Mouse (Mus musculus): ENCODE data around the gene Osbpl5.

The Osbpl5 gene

GRCm38 (mm10) chr7:143753990-143754715 is 2.6 kb downstream of the Osbpl5 start:
- peak; percentile 71 for DNase-seq

DNA sequence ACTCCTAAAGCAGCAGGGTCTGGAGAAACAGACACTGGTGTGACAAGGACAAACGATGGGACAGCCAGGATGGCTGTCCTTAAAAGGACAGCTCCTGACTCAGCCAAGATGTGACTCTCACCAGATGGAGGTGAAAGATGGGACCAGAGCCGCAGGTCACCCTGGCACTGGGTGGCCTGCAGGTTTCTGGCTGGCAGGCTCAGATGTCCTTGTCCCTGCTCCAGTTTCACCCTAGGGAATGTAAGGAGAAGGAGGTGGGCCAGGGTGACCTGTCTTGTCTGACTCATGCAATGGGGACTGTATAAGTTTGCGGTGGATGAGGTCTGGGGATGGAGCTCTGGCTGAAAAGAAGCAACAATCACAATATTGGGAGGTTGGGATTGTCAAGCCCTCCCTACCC is 4.2 kb downstream of the Osbpl5 start:
- no peak for DNase-seq

DNA sequence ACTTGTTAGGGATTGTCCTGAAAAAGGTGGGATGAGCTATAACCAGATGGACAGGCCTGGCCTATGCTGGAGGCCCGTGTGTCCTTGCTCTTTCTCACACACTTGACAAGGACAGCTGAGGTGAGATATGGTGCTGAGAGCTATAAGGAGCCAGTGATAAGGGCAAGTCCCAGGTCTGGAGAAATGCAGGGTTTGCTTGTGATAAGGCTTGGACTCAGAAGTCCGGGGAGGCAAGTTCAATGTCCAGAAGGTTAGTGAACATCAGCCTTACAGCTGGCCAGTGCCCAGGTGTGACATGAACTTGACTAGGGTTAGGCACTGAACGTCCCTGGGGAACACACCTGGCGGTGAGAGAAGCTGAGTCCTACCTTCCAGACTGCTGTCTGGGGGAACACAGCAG is 4.7 kb downstream of the Osbpl5 start:
- DNase-seq = no peak

- no peak for DNase-seq
Measured at GRCm38 (mm10) chr7:143751380-143751779, 5.4 kb downstream of the Osbpl5 start.

DNA sequence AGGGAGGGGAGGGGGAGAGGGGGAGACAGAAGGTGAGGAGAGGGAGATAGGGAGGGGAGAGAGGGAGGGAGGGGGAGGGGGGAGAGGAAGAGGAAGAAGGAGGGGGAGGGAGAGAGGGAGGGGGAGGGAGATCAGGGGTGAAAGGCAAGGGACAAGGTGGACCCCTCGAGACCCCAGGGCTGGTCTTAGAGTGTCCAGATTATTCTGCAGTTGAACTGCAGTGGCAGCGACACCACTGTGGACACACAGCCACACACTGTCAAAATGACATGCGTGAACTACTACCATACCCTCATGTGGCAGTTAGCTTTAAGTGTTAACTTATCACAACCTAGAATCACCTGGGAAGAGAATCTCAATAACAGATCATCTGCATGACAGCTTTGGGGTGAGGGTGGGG is 7.7 kb downstream of the Osbpl5 start:
- no peak for DNase-seq

GRCm38 (mm10) chr7:143748041-143748868 is 8.5 kb downstream of the Osbpl5 start:
- peak; percentile 94 for DNase-seq

DNA sequence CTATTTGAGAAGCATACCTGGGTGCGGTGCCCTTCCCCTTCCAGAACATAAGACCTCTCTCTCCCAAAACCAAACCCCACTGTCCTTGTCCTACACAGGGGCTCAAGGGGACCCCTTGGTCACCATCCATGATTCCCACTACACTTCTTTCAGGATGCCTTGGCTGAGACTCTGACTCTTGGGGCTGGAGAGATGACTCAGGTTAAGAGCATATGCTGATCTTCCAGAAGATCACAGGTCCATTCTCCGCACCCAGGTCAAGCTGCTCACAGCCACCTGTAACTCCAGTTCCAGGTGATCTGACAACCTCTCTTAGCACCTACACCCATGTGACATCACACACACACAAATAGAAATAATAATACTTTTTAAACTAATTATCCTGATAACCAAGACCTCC is 16.1 kb downstream of the Osbpl5 start:
- no peak for DNase-seq

DNA sequence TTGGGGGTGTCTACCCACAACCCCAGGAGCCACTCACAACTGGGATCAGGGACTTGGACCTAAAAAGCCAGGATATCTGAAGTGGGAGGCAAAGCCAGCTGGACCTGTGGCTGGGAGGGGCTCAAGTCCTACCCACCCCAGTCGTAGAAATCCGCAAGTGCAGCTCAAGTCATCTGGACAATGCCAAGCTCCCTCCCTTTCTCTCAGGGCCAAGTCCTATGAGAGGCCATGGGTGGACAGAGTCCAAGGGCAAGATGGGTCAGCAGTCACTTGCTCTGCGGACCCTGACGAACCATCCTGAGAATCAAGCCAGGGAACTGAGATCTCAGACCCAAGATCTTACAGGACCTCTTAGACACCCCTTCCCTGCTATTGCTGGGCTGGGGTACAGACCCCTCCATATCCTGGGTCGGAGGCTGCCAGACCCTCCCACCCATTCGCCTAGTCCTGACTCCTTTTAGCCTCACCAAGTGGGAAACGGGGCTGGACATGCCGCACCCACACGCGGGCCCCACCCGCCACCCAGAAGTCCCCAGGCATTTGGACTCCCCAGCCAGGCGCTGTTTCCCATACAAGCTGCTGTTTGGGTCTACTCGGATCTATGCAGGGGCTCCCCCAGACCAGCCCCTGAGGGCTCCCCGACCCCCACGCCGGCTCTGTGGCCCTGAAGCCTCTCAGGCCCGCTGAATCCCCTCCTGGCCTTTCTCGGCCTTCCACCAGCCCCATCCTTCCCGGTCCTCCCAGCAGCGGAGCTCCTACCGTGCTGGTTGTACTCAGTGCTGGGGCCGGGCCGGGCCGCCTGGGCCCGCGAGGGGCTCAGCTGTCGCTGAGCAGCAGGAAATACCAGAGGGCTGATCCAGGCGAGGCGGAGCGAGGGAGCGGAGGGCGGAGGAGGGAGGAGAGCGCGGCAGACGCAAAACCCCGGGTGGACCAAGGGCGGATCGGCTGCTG is 17.0 kb downstream of the Osbpl5 start:
- peak; percentile 86 for DNase-seq

DNA sequence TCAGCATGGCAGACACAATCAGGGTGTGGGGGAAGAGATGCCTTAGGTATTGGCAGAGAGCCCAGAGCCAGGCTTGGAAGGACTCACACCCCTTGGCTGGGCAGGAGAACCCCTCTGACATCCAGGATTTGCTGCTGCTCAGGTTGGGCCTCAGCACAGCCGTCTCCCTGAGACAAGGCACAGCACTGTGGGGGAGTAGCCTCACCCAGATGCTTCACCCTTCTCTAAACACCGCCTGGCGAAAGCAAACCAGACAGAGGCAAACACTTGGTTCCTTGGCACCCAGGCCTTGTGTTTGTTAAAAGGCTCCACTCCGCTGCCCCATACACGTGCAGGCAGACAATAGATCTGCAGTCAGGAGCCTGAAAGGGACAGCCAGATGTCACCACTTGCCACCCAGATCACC is 18.2 kb downstream of the Osbpl5 start:
- DNase-seq = peak; percentile 48

- DNase-seq = no peak
Measured at GRCm38 (mm10) chr7:143738194-143738593, 18.6 kb downstream of the Osbpl5 start.

- no peak for DNase-seq
Measured at GRCm38 (mm10) chr7:143733746-143734145, 23.0 kb downstream of the Osbpl5 start.

DNA sequence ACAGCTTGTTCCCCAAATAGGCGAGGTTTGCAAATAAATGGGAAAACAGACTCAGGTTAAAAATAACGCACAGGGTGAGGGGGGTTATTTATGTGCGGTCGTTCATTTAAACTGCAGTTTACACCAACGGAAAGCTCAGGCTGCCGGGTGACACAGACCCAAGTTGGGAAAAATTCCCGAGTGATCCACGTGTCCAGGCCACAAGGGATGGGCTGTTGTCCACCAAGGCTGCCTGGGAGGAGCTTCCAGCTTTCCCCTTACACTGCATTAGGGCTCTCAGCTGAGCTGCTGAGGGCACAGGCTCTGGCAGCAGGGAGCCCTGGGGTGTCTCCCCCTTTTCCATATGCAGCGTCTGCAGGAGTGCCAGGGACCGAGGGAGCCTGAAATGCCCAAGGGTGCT is 26.9 kb downstream of the Osbpl5 start:
- no peak for DNase-seq

- DNase-seq = no peak
Measured at GRCm38 (mm10) chr7:143726396-143726795, 30.4 kb downstream of the Osbpl5 start.

DNA sequence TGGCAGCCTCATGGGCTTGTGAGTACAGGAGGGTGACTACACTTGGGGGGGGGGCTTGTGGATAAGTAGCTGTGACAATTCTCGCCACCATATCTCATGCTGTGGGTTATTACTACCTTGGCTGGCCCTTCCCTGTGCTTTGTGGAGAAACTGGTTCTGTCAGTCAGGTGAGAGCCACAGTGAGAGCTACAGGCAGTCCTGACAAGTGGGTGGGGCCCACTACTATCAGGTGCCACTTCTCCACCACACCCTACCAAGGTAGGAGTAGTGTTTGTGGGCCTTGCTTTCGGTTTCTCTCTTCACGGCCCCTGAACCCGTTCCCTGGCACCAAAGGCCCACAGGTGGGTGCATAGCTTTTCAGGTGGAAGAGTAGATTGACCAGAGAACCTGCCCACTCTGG is 32.9 kb downstream of the Osbpl5 start:
- no peak for DNase-seq

- no peak for DNase-seq
Measured at GRCm38 (mm10) chr7:143722646-143723045, 34.1 kb downstream of the Osbpl5 start.

DNA sequence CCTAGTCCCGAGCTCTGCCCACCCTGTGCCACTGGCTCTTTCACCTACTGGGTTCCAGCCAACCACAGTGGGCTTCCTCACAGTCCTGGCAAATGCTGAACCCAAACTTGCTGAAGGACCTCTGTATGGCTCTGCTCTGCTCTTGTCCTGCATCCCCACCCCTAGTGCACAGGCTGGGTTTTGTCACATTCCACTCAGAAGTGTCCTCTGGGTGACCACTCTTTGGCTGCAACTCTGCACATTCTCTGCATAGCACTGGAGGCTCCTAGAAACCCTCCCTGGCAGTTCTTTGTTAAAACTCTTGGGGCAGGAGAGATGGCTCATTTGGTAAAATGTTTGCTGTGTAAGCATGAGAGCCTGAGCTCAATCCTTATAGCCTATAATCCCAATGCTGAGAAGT is 39.0 kb downstream of the Osbpl5 start:
- DNase-seq = no peak

- no peak for DNase-seq
Measured at GRCm38 (mm10) chr7:143713421-143713820, 43.4 kb downstream of the Osbpl5 start.

DNA sequence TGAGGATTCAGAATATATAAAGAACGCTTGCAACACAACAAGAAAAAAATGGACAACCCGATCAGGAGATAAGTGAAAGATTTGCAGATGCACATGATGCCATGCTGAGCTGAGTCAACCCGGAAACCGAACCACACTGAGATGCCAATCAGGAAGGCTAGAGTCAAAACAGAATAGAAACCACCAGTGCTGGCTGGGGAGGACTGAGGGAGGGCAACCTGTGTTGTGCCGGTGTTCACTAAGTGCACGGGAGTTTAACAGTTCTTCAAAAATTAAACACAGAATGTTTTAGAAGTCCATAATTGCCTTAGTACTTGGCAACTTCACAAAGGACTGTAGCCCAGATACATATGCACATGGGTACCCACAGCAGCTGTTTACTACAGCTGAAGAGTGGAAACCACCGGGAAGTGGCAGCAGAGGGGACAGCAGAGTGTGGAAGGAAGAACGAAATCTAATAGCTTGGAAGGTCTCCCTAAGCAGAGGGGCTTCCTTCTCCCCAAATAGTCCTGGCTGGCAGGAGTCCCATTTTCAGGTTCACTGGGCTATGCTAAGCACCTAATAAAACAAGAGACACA is 43.9 kb downstream of the Osbpl5 start:
- no peak for DNase-seq

DNA sequence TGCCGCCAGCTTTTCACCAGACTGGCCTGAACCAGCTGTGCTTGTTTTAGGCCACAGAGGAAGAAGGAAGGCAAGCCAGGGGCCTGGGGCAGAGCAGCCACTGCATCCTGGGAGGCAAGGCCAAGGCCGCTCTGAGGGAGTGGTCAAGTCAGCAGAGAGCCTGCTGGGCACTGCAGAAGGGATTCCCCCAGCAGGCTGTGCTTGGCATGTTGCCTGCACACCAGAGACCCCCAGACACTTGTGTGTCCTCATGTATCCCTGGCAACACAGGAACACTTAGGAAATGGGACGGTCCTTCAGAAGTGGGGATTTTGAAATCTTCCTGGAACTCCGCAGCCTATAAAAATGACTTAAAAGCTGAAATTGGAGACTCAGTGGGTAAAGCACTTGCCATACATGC is 44.8 kb downstream of the Osbpl5 start:
- no peak for DNase-seq

DNA sequence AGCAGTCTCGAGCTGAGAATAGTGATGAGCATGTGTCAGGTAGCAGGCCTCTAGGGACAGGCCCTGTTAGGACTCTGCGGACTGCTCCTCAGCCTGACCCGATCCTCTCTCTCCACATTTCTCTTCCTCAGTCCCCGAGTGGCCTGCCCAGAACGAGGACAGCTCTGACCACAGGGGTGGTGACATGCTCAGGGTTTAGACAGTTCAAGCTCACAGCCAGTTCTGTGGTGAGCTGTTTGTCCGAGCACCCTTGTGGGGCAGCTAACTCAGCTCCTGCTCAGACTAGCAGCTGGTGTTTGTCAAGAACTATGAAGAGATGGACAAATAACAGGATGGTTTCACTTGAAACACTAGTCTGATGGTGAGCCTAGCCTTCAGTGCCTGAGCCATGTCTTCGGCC is 45.4 kb downstream of the Osbpl5 start:
- no peak for DNase-seq

- DNase-seq = no peak
Measured at GRCm38 (mm10) chr7:143709395-143709794, 47.4 kb downstream of the Osbpl5 start.

DNA sequence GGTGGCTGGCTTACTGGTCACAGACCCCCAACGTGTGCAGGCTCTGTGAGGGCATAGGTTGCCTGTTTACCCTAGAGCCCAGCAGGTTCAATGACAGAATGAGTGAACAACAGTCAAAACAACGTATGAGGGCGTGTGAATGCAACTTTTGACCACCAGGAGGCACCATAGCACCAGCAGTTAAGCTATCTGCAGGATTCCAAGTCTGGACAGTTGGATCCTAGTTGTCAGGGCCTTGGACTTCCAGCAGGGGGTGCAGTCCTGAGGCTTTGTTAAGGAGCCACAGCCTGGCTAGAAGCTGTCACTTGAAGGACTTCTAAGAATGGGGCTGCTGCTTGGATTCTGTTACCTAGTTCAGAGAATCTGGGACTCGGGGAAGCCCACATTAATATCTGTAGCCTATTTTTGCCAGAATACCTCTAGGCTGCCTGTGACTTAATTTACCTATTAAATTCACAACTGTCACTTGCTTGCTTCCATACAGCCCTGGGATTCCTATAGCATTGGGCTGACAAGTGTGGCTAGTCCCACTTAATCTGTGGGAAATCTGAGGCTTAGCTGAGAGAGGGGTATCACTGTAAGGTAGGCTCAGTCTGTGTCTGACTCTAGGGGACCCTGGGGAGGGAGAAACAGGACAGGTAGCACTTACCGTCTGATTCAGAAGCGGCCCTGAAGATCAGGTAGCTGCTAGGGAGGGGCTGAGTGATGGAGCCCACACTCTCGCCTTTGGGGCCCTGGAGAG is 49.9 kb downstream of the Osbpl5 start:
- DNase-seq = peak; percentile 96

All from retina, postnatal 1 day (tissue).